Mouse (Mus musculus): Measurements from ENCODE around the gene Atp6v0a2.

DNA sequence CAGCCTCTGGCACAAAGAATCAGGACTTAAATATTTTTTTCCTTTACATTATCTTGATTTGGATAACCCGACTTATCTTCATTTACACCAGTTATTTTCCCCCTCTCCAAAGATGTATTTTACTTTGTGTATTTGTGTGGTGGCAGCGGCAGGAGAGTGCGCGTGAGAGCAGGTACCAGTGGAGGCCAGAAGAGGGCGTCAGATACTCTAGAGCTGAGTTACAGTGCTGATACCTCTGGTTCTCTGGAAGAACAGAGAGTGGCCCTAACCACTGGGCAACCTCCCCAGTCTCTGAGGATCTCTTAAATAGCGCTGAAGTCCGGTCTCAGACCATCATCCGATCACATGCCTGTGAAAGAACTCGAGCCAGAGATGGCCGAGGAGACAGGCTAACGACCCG is 105.6 kb downstream of the Atp6v0a2 start:
- TF ChIP-seq CTCF (conservative IDR thresholded peaks at IDR 0.05; ENCODE audit: insufficient read depth, insufficient read length, low read depth, low read length) (no peak), POLR2A (IDR thresholded peaks at IDR 0.05; ENCODE audit: low read depth, low read length) (no peak)
